Mouse (Mus musculus): ENCODE results near the gene Arfgap2.

The Arfgap2 gene

GRCm38 (mm10) chr2:91306589-91306988, 41.8 kb downstream of the Arfgap2 start:
- no peak for DNase-seq (ENCODE audit: low read depth, low spot score)

GRCm38 (mm10) chr2:91308680-91309079, 43.9 kb downstream of the Arfgap2 start:
- DNase-seq (ENCODE audit: low read depth, low spot score), result no peak

- DNase-seq (ENCODE audit: low read depth, low spot score), result no peak
These were observed 44.8 kb downstream of the Arfgap2 start for GRCm38 (mm10) chr2:91309546-91309945.

- DNase-seq (ENCODE audit: low read depth, low spot score), result no peak
These were observed 48.0 kb downstream of the Arfgap2 start for GRCm38 (mm10) chr2:91312578-91313311.

DNA sequence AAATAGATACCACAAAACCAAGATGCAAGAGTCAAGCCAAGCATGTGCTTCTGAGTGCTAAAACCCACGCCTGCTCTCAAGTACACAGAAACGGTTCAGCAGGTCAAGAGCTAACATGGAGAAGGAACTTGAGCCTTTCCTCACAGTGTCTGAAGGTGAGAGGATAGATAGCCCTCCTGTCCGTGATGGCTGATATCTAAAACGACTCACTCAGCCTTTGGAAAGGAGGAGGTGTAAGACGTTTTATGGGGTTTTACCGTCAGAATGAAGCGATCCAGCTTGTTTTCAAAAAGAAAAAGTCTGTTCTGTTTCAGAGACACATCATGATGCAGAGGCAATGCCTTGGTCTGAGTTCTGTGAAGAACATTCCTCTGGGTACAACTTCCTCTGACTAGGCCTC, 49.4 kb downstream of the Arfgap2 start:
- no peak for DNase-seq (ENCODE audit: low read depth, low spot score)

DNA sequence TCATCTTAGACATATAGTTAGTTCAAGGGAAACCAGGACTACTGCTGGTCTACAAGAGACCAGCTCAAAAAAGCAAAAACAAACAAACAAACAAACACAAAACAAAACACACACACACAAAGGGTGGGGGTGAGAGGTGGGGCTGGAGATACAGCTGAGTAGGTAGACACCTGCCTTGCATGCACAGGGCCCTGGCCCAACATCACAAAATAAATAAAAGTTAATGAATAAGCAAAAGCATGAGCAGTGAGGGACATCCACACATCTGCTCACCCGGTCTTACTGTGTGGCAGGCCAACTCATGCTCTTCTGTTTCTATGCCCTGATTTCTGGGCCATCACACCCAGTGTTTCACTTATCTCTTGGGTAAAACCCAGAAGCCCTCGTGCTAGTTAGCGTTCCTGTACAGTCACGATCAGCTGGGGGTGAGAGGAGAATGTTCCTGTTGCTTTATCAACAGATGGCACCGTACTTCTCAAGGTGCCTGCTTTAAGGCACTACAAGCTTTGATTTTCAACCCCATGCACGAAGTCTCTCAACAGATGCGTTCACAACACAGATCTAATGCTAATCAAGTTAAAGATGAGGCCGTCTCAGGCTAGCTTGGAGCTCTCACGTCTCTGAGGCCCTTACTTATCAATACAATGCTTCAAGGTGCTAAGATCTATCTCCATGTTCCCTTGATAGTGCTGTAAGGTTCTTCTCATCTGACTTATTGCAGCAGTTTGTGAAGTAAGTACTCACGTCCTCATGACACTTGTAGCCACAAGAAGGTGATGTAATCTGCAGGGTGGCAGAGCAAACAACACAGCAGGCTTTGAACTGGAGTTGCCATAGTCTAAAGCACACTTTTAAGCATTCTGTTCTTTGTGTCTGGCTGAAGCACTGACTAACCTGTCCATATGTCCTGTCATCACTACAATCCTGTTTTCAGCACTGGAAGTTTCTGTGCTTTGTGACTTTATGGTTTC, 56.1 kb downstream of the Arfgap2 start:
- DNase-seq (ENCODE audit: low read depth, low spot score), result no peak

- no peak for DNase-seq (ENCODE audit: low read depth, low spot score)
These were observed 57.1 kb downstream of the Arfgap2 start for GRCm38 (mm10) chr2:91321923-91322322.

GRCm38 (mm10) chr2:91322490-91322889, 57.7 kb downstream of the Arfgap2 start:
- no peak for DNase-seq (ENCODE audit: low read depth, low spot score)

DNA sequence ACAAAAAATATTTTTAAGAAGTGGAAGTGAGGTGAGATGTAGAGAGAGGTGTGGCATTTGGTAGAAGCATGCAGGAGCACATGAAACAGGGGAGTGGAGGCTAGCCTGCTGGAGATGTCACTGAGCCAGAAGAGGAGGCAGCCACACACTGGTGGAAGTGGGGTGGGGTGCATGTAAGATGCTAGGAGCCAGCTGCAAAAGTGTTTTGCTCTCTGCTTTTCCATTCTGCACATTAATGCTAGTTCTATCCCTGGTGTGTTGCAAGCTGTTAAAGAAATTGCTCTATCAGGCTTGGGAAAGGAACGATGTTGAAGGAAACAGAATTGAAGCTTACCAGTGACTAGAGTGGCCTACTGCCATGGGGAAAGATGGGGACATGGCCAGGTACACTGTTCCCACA, 59.6 kb downstream of the Arfgap2 start:
- no peak for DNase-seq (ENCODE audit: low read depth, low spot score)

GRCm38 (mm10) chr2:91324761-91325421, 60.1 kb downstream of the Arfgap2 start:
- DNase-seq (ENCODE audit: low read depth, low spot score), result no peak
